Mouse (Mus musculus): ENCODE results near the gene Irf7. TPM values are rescaled to one million over a fixed set of nuclear protein-coding genes. Genes with fewer than 3 reads are reported as not detected.
A peak's percentile ranks its signal among the peaks of the same experiment; 100 is the strongest.

The Irf7 gene
- total and polyA plus RNA-seq, 3 experiments, result 7.7 to 26.2 (median 10.5) TPM

GRCm38 (mm10) chr7:141228279-141229067 lies 37.8 kb downstream of the Irf7 start, which contains the start of gene Phrf1 (continued):
- TF ChIP-seq CHD1 (IDR thresholded peaks at IDR 0.05; ENCODE audit: low read depth, low read length) (peak; percentile 100), MAX (IDR thresholded peaks at IDR 0.05; ENCODE audit: low read length) (peak; percentile 41; the same call in 1 of the 2 replicates), SIN3A (IDR thresholded peaks at IDR 0.05; ENCODE audit: low read length) (no peak), GABPA (IDR thresholded peaks at IDR 0.05; ENCODE audit: insufficient replicate concordance, low read depth, low read length) (no peak; the same call in 1 of the 2 replicates), MAZ (IDR thresholded peaks at IDR 0.05; ENCODE audit: low read depth, low read length) (peak; percentile 42), NELFE (IDR thresholded peaks at IDR 0.05; ENCODE audit: low read depth, low read length) (peak; percentile 75), IRF4 (IDR thresholded peaks at IDR 0.05; ENCODE audit: low read depth, low read length) (peak; percentile 61), MEF2A (IDR thresholded peaks at IDR 0.05; ENCODE audit: borderline replicate concordance, low read depth, low read length) (no peak; the same call in 1 of the 2 replicates), MAFK (IDR thresholded peaks at IDR 0.05; ENCODE audit: insufficient replicate concordance, low read length) (no peak), USF2 (conservative IDR thresholded peaks at IDR 0.05; ENCODE audit: low read depth, low read length) (no peak), MYC (IDR thresholded peaks at IDR 0.05; ENCODE audit: low read depth, low read length) (no peak; the same call in 1 of the 2 replicates), CHD2 (IDR thresholded peaks at IDR 0.05; ENCODE audit: low read length) (no peak), USF1 (IDR thresholded peaks at IDR 0.05; ENCODE audit: low read depth, low read length) (no peak)

GRCm38 (mm10) chr7:141227796-141228195 lies 38.5 kb downstream of the Irf7 start:
- no peak overlapping the region for H3K27ac ChIP-seq (ENCODE audit: insufficient read depth, low read depth)
- peaks cover 7% of the 10 kb centered on the region for H3K9me3 ChIP-seq (replicated peaks; ENCODE audit: low read length)
- peaks cover 18% of the 10 kb centered on the region for H3K27me3 ChIP-seq (replicated peaks)
- DNase-seq (ENCODE audit: extremely low read depth), result no peak
- TF ChIP-seq TCF12 (IDR thresholded peaks at IDR 0.05; ENCODE audit: low read depth, low read length), result no peak
- no peak for TF ChIP-seq IRF4 (IDR thresholded peaks at IDR 0.05; ENCODE audit: low read depth, low read length)
- no peak for TF ChIP-seq KAT2A (IDR thresholded peaks at IDR 0.05; ENCODE audit: insufficient replicate concordance, low read length)
- 0 out of 2 replicates have a peak, but pooled peaks have one; percentile 2 for TF ChIP-seq RCOR1 (conservative IDR thresholded peaks at IDR 0.05; ENCODE audit: low read depth, low read length)
- no peak for TF ChIP-seq HCFC1 (IDR thresholded peaks at IDR 0.05; ENCODE audit: low read depth, low read length)
- peaks cover 40% of the 10 kb centered on the region for H3K79me2 ChIP-seq (replicated peaks; ENCODE audit: control insufficient read depth, extremely low read depth, insufficient read depth, poor library complexity, severe bottlenecking)
- in situ Hi-C loops (cut with MboI; ENCODE audit: low pct_ligation_motif_present, low pct_unique_long_range_greater_than_20kb, low sequenced_read_pairs), result no loop called here
- dilution Hi-C loops (cut with MboI; ENCODE audit: extremely low pct_ligation_motif_present, extremely low pct_unique_long_range_greater_than_20kb, low sequenced_read_pairs), result no loop called here
- H3K4me1 ChIP-seq (ENCODE audit: control insufficient read depth in 1 of 2, insufficient read depth in 2 of 2), result peaks cover 5 to 35% of the 10 kb centered on the region in 2 experiments
- no peak overlapping the region for H3K9ac ChIP-seq (ENCODE audit: insufficient read depth, low read depth)
- peaks cover 19 to 26% of the 10 kb centered on the region in 2 experiments for H3K36me3 ChIP-seq (replicated peaks in 1 of 2; ENCODE audit: control insufficient read depth in 1 of 2, insufficient read depth in 1 of 2, low read length in 1 of 2)
- H3K4me3 ChIP-seq (replicated peaks in 1 of 3; ENCODE audit: low read depth in 2 of 3, low read length in 2 of 3, poor library complexity in 1 of 3), result no peak overlapping the region
- H3K4me2 ChIP-seq (ENCODE audit: insufficient read depth, low read depth, poor library complexity, severe bottlenecking), result no peak overlapping the region
